In the genomic region with DNA sequence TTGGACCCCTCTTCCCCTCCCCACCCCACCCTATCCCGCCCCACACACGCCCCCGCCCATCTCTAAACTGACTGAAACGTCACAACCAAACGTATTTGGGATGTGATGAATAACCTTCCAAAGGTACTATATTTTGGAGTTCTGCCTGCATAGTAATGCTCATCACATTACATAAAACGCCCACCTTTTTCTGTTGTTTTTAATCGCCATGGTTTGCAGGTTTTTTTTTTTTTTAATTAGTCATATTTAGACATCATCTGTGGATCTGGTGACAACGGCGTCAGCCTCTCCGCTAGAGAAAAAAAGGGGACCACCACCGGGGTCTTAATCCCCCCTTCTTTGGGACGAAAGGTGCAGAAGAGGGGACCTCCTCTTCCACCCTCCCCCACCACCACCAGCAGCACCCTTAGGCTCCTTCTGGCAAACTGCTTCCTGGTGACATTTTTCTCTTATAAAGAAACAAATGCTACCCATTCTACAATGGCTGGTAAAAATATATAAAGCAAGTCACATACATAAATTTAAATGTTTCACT, we compare ENCODE assay signal across 7 mouse cellular contexts. TPM values are rescaled to one million over a fixed set of nuclear protein-coding genes. Genes with fewer than 3 reads are reported as not detected.
DNase-seq lines count a peak whose midpoint lies in the region; ATAC-seq lines count a peak whose summit lies in the region.

No protein-coding gene starts in this region.

- H3K36me3 ChIP-seq in liver, embryonic 11.5 days (ENCODE audit: control insufficient read depth, insufficient read depth, low read length): no peaks in the 10 kb centered on the region
- no peaks in the 10 kb centered on the region for H3K36me3 ChIP-seq in embryonic facial prominence, embryonic 14.5 days (ENCODE audit: control insufficient read depth, insufficient read depth, low read length)
- H3K36me3 ChIP-seq in neural tube, embryonic 12.5 days: no peaks in the 10 kb centered on the region

- no peak overlapping the region for H3K27ac ChIP-seq in liver, embryonic 11.5 days (ENCODE audit: low read depth, low read length)
- H3K27ac ChIP-seq in embryonic facial prominence, embryonic 14.5 days (replicated peaks; ENCODE audit: low read depth, low read length): no peak overlapping the region
- H3K27ac ChIP-seq in neural tube, embryonic 12.5 days: no peak overlapping the region

- 10% methylated on average over 12 of the region's 12 CpGs for WGBS in liver, embryonic 11.5 days
- WGBS in embryonic facial prominence, embryonic 14.5 days: 3% methylated on average over 12 of the region's 12 CpGs
- WGBS in neural tube, embryonic 12.5 days: 3% methylated on average over 12 of the region's 12 CpGs

- H3K9ac ChIP-seq in liver, embryonic 11.5 days (ENCODE audit: low read depth, low read length): 0 out of 2 replicates have a peak overlapping the region, but pooled peaks have one; percentile 56
- H3K9ac ChIP-seq in embryonic facial prominence, embryonic 14.5 days (ENCODE audit: low read depth, low read length): peak overlapping the region; percentile 52; the same call in 1 of the 2 replicates
- peak overlapping the region; percentile 33; the same call in 1 of the 2 replicates for H3K9ac ChIP-seq in neural tube, embryonic 12.5 days

- peak overlapping the region; percentile 74 for H3K4me2 ChIP-seq in liver, embryonic 11.5 days
- H3K4me2 ChIP-seq in embryonic facial prominence, embryonic 14.5 days (ENCODE audit: low read depth, low read length): peak overlapping the region; percentile 60
- peak overlapping the region; percentile 64 for H3K4me2 ChIP-seq in neural tube, embryonic 12.5 days (replicated peaks)

- no peaks in the 10 kb centered on the region for H3K9me3 ChIP-seq in liver, embryonic 11.5 days (ENCODE audit: control insufficient read depth, low read length)
- no peaks in the 10 kb centered on the region for H3K9me3 ChIP-seq in embryonic facial prominence, embryonic 14.5 days (ENCODE audit: control insufficient read depth, low read length)
- H3K9me3 ChIP-seq in neural tube, embryonic 12.5 days: no peaks in the 10 kb centered on the region

- ATAC-seq in liver, embryonic 11.5 days (replicated peaks; ENCODE audit: low FRiP score): no peak
- no peak for ATAC-seq in embryonic facial prominence, embryonic 14.5 days (ENCODE audit: low read depth)
- no peak for ATAC-seq in neural tube, embryonic 12.5 days (ENCODE audit: low FRiP score, low read depth)

- peak overlapping the region; percentile 97 for H3K4me3 ChIP-seq in liver, embryonic 11.5 days (ENCODE audit: low read depth, low read length)
- H3K4me3 ChIP-seq in embryonic facial prominence, embryonic 14.5 days (ENCODE audit: low read depth, low read length): peak overlapping the region; percentile 93
- peak overlapping the region; percentile 98 for H3K4me3 ChIP-seq in neural tube, embryonic 12.5 days

- H3K4me1 ChIP-seq in liver, embryonic 11.5 days (replicated peaks; ENCODE audit: control insufficient read depth, insufficient read depth, low read length): peaks cover 17% of the 10 kb centered on the region
- peaks cover 15% of the 10 kb centered on the region for H3K4me1 ChIP-seq in embryonic facial prominence, embryonic 14.5 days (ENCODE audit: control insufficient read depth, insufficient read depth, low read length)
- peaks cover 17% of the 10 kb centered on the region for H3K4me1 ChIP-seq in neural tube, embryonic 12.5 days

- H3K27me3 ChIP-seq in liver, embryonic 11.5 days (replicated peaks; ENCODE audit: control insufficient read depth, insufficient read depth, low read length): no peaks in the 10 kb centered on the region
- no peaks in the 10 kb centered on the region for H3K27me3 ChIP-seq in embryonic facial prominence, embryonic 14.5 days (replicated peaks; ENCODE audit: control insufficient read depth, insufficient read depth, low read length)
- no peaks in the 10 kb centered on the region for H3K27me3 ChIP-seq in neural tube, embryonic 12.5 days (replicated peaks)

- DNase-seq in liver, embryonic 11.5 days (ENCODE audit: low spot score): no peak
- no peak for DNase-seq in liver
- DNase-seq in embryonic facial prominence, embryonic 14.5 days (ENCODE audit: low spot score): no peak
- peak; percentile 45 for DNase-seq in induced T-regulatory cell, adult 2 months (ENCODE audit: low read depth)
- DNase-seq in adrenal gland, adult 8-10 months: no peak
- DNase-seq in frontal cortex, postnatal 10 days (ENCODE audit: low spot score in 2 of 2): no peak

RNA-seq across cellular contexts. Expression of a gene that starts 7.4 kb away (rescaled TPM):
- 97.9 and 124 TPM in 2 replicates for polyA plus RNA-seq in liver, embryonic 11.5 days (2014; fragmentation: Nextera tagmentation; extraction: Ambion mirVana)
- polyA plus RNA-seq in embryonic facial prominence, embryonic 14.5 days (2014; fragmentation: Nextera tagmentation; extraction: Ambion mirVana): 62.2 and 69.7 TPM in 2 replicates
- polyA plus RNA-seq in neural tube, embryonic 12.5 days (2016; fragmentation: Nextera tagmentation; extraction: Ambion mirVana): 293 and 314 TPM in 2 replicates
- total RNA-seq in adrenal gland, adult 8-10 months (2022): 100 to 1,000 TPM; 125 to 175 (median 144) TPM

RNA-seq across cellular contexts. Expression of a gene that starts 27.6 kb away (rescaled TPM):
- polyA plus RNA-seq in liver, embryonic 11.5 days (2014; fragmentation: Nextera tagmentation; extraction: Ambion mirVana): 14.6 and 15.5 TPM in 2 replicates
- polyA plus RNA-seq in embryonic facial prominence, embryonic 14.5 days (2014; fragmentation: Nextera tagmentation; extraction: Ambion mirVana): 9.3 and 10.4 TPM in 2 replicates
- polyA plus RNA-seq in neural tube, embryonic 12.5 days (2016; fragmentation: Nextera tagmentation; extraction: Ambion mirVana): 21.2 and 22.9 TPM in 2 replicates
- 10 to 100 TPM; 14.8 to 19.7 (median 15.9) TPM for total RNA-seq in adrenal gland, adult 8-10 months (2022)

RNA-seq across cellular contexts. Expression of a gene that starts 27.7 kb away (rescaled TPM):
- polyA plus RNA-seq in liver, embryonic 11.5 days (2014; fragmentation: Nextera tagmentation; extraction: Ambion mirVana): 12.6 and 13.1 TPM in 2 replicates
- polyA plus RNA-seq in embryonic facial prominence, embryonic 14.5 days (2014; fragmentation: Nextera tagmentation; extraction: Ambion mirVana): 9.3 and 10.2 TPM in 2 replicates
- polyA plus RNA-seq in neural tube, embryonic 12.5 days (2016; fragmentation: Nextera tagmentation; extraction: Ambion mirVana): 17.9 and 18.8 TPM in 2 replicates
- 10 to 100 TPM in 2 of 4 experiments, 1 to 10 TPM in 2; 9.3 to 17.8 (median 12.9) TPM for total RNA-seq in adrenal gland, adult 8-10 months (2022)
